Comparison of ENCODE assay signal across 19 mouse cellular contexts in the genomic region with DNA sequence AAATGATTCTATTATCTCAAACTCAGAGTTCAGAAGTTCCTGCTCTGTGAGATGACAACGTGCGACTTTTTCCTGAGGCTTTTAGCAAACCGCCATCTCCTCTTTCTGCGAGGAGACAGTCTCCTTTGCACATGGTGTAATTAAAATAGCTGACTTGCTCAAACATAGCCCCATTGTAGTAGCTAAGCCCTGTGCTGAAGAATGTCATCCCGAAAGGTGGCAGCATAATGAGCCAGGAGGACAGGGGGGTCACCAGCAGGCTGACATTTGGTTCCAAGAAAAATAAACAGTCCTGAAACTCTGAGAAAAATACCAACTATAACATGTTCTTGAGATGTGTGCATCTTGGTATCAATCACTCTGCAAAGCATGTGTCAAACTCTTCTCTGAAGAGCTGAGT.
"Had no signal": no experiment of that assay in that cellular context is flagged by ENCODE, and none has a peak within 500 bp of the region (broad histone marks: within the 10 kb centered on the region; RNA-seq: fewer than 3 reads in every experiment).

No protein-coding gene starts in this region.

- H3K4me1 ChIP-seq: liver, embryonic 13.5 days; lung, embryonic 15.5 days; megakaryocyte, embryonic 14.5 days; neural tube, embryonic 15.5 days had no signal

- H3K27me3 ChIP-seq: limb, embryonic 12.5 days; liver, embryonic 13.5 days; lung, embryonic 15.5 days; megakaryocyte, embryonic 14.5 days; midbrain, embryonic 13.5 days; neural tube, embryonic 15.5 days had no signal

- H3K9me3 ChIP-seq: liver, embryonic 13.5 days; lung, embryonic 15.5 days; midbrain, embryonic 13.5 days; neural tube, embryonic 15.5 days had no signal

- H3K27ac ChIP-seq: kidney, postnatal 0 days; layer of hippocampus, adult 2 months; limb, embryonic 12.5 days; liver, embryonic 13.5 days; lung, embryonic 15.5 days; macrophage; midbrain, embryonic 13.5 days; neural tube, embryonic 15.5 days had no signal

- ATAC-seq: liver, postnatal 0 days; midbrain, embryonic 13.5 days had no signal

- H3K9ac ChIP-seq: limb, embryonic 12.5 days; liver, embryonic 13.5 days; liver, postnatal 0 days; lung, embryonic 15.5 days; midbrain, embryonic 13.5 days; neural tube, embryonic 15.5 days had no signal

- H3K4me2 ChIP-seq: limb, embryonic 12.5 days; liver, embryonic 13.5 days; lung, embryonic 15.5 days; midbrain, embryonic 13.5 days; neural tube, embryonic 15.5 days had no signal

- H3K4me3 ChIP-seq: layer of hippocampus, adult 2 months; limb, embryonic 12.5 days; liver, embryonic 13.5 days; lung, embryonic 15.5 days; megakaryocyte, embryonic 14.5 days; midbrain, embryonic 13.5 days; myocyte; neural tube, embryonic 15.5 days had no signal

- DNase-seq: kidney, adult 9 months; kidney, postnatal 4 days; liver; liver, embryonic 13.5 days; liver, postnatal 0 days; lung, postnatal 14 days; right cerebral cortex, postnatal 25 days; spleen, adult 18-20 months; thymus, adult 2 months; thymus, postnatal 36 days had no signal

- H3K36me3 ChIP-seq: limb, embryonic 12.5 days; liver, embryonic 13.5 days; lung, embryonic 15.5 days; midbrain, embryonic 13.5 days; neural tube, embryonic 15.5 days had no signal
